Mouse (Mus musculus): ENCODE results near the gene Gm10401.
"Not testable (repeated sequence)": the region's sequence is repeated elsewhere in the genome, so short reads cannot be mapped to it uniquely, and the experiment has no call there.

The Gm10401 gene

DNA sequence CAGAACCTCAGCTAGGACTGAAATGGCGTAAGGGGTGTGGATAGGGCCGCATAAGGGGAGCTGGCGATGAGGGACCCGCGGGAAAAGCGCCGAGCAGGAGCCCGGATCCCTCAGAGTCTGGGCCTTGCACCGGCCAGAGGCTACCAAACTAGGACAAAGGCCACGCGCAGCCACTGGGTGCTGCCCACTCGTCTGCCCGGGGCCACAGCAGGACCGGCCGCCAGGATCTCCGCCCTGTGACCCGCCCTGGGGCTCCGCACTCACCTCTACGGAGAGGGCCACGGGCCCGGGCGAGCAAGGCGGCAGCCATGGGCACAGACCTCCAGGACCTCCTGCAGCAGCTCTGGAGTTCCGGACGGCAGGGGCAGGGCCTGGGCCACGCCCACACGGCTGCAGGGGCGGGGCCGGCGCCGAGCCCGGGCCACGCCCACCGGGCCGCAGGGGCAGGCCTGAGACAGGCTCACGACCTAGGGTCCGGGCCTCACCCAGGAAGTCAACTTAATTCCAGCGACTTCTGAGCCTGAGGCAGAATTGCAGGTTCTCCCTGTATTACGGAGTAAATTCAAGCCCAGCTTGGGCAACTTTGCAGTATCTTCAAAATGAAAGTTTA lies 21.0 kb upstream of the Gm10401 start, which contains the start of gene Acads:
TSS of gene Acads (minus strand) at position 386 of the 610 bp plus-strand sequence.
- peak; percentile 87 for DNase-seq (ENCODE audit: inconsistent ontology term)

DNA sequence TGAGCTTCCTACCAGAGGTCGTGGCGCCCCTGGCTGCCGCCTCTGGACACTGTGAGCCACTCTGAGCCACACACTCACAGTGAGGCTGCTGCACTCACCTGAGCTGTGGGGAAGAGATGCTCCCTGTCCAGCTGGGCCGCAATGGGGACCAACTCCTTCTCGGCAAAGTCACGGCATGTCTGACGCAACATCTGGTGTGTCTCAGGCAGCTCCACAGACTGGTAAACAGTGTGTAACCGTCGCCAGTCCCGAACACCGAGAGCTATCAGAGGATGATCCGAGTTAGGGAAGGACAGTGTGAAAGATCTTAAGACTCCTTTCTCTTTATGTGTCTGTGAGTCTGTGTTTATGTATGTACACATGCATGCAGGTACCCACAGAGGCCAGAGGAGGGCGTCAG lies 19.4 kb upstream of the Gm10401 start:
- no peak for DNase-seq (ENCODE audit: inconsistent ontology term)

DNA sequence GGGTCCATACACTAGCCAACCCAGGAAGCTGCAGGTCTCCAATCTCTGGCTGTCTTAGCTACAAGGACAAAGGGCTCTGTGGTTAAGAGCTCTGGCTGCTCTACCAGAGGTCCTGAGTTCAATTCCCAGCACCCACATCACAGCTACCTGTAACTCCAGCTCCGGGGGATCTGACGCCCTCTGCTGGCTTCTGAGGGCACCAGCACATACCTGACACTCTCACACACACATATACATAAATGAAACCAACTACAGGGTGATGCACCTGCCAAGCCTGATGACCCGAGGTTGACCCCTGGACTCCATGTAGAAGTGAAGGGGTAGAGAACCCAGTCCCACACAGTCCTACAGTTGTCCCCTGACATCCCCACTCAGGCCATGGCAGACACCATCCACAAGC lies 18.3 kb upstream of the Gm10401 start:
- no peak for DNase-seq (ENCODE audit: inconsistent ontology term)

DNA sequence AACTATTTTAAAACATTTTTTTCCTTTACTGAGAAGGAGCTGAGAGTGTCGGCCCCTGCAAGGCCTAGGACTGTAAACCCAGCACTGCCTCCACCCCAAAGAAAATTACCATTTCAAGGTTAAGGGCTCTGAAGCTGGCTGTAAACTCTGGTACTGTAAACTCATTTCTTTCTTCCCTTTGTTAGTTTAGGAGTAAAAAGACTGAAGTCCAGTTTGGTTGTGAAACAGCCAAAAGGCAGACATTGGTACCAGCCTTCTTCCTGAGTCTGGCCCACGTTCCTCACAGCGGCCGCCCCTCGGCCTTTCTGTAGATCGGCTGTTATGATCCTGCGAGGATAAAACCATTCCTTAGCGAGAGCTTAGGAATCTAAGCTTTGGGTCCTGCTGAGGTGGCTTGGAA lies 16.4 kb upstream of the Gm10401 start:
- no peak for DNase-seq (ENCODE audit: inconsistent ontology term)

DNA sequence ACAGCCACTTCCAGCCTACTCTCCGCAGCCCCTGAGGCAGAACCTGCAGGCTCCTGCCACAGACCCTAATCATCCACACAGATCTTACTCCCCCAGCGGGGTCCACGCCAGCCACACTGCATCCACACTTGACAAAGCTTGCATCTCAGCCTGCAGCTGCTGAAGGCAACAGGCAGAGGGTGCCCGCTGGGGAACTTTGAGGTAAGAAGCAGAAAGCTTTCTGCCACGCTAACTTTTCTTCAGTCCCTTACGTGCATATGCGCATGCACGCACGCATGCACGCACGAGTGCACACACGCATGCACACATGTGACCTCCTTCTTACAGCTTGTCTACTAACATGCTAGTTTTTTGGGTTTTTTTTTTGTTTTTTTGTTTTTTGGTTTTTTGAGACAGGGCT lies 15.1 kb upstream of the Gm10401 start:
- no peak for DNase-seq (ENCODE audit: inconsistent ontology term)

DNA sequence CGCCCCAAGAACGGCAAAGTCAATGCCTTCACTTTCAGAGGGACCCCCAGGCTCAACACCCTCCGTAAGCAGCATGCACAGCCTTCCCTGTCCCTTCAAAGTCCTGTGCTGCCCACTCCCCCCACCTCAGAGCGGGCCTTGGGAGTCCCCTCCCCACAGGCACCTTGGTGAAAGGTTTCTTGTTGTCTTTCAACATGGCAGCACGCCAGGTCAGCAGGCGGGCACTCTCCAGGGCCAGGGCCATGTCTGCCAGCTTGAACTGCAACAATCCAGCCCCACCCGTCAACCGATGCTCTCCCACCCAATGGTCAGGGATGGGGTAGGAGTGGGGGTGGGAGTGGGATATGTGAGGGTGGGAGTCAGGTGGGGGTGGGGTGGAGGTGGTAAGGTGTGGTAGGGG lies 13.1 kb upstream of the Gm10401 start:
- no peak for DNase-seq (ENCODE audit: inconsistent ontology term)

GRCm38 (mm10) chr5:115103253-115103652 lies 5.2 kb upstream of the Gm10401 start:
- not testable (repeated sequence) for DNase-seq (ENCODE audit: inconsistent ontology term)

GRCm38 (mm10) chr5:115102231-115102630 lies 4.1 kb upstream of the Gm10401 start:
- no peak for DNase-seq (ENCODE audit: inconsistent ontology term)

DNA sequence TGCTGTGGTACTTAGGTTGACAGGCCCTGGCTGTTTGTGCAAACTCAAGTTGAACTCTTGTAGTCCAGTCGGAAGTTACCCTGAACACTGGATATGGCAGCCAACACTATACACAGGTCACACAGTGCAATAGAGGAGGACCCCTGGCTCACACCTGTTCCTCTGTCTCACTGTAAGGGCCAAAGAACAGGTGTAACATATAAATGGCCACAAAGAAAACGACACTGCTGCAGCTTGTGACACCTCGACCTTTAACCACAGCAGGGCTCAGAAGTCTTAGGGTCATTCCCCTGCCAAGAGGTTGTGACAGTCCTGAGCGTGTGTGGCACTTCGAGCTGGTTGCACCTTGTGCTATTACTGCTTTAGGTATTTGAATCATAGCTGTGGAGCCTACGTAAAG lies 2.4 kb upstream of the Gm10401 start:
- DNase-seq (ENCODE audit: inconsistent ontology term) = no peak

- no peak for DNase-seq (ENCODE audit: inconsistent ontology term)
Observed at GRCm38 (mm10) chr5:115099991-115100390, 1.9 kb upstream of the Gm10401 start.

DNA sequence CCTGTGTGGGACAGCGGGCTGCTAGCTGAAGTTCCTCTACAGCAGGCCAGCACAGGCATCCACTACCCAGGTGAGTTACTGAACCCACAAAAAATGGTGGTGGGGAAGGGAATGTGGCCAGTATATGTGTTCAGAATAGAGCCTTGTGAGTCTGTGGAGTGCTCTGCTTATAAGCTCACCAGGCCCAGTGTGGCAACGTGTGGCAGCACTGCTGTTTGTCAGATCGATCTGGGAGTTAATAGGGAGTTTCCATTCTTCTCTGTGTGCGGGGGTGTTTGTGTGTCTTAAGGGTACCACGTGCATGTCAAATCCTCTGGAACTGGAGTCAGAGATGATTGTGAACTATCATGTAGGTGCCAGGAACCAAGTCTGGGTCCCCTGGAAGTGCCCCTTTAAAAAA lies 1.4 kb upstream of the Gm10401 start:
- no peak for DNase-seq (ENCODE audit: inconsistent ontology term)

DNA sequence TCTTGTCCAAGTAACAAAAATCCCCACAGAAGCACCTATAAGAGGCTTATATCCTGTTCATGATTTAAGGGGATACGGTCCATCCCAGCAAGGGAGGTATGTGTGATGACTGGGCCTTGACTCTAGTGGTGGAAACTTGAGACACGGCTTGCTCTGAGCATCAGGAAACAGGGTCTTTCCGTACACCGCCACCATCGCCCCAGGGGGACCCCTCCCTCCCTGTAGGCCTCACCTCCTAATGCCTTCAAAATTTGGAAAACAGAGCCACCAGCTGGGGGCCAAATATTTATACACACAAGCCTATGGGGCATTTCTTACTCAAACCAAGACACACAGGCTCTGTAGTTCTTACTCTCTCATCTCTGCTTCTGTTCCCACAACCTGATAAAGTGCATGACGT lies 6.3 kb downstream of the Gm10401 start:
- DNase-seq (ENCODE audit: inconsistent ontology term) = no peak

DNA sequence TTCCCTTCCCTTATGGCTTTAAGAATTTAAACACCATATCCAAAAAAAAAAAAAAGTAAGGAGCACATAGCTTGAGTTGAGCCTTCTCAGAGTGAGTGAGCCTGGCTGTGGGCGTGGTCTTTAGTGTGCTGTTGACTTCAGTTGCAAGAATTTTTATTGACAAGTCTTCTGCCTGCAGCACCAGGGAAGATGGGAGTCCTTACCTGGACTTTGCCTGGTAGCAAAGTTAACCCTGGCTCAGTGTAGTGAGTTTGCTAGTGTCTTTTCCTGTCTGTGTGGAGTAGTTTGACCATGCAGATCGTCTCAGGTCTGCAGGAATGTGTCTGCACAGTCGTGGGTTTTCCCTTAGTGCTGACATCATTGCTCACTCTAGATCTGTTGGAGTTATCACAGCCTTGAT lies 7.1 kb downstream of the Gm10401 start:
- no peak for DNase-seq (ENCODE audit: inconsistent ontology term)

DNA sequence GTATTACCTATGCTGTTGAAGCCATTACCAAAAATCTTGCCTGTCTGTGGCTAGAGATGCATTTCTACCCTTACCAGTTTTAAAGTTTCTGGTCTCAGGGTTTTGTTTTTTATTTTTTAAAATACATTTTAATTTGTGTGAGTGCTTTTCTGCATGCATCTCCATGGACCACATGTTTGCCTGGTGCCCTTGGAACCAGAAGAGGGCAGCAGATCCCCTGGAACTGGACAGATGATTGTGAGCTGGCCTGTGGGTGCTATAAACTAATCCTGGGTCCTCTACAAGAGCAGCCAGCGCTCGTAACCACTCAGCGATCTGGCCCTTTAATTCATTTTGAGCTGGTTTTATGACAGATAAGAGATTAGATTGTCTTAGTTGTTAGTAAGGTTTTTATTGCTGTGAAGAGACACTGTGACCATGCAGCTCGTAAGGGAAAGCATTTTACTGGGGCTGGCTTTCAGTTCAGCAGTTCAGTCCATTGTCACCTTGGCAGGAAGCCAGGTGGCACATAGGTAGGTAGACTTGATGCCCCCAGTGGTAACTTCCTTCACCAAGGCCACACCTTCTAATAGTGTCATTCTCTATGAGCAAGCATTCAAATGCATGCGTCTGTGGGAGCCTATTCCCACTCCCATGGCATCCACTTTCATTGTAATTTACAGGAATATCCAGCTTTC lies 8.4 kb downstream of the Gm10401 start:
- no peak for DNase-seq (ENCODE audit: inconsistent ontology term)

GRCm38 (mm10) chr5:115085675-115086074 lies 12.4 kb downstream of the Gm10401 start:
- DNase-seq (ENCODE audit: inconsistent ontology term) = no peak

DNA sequence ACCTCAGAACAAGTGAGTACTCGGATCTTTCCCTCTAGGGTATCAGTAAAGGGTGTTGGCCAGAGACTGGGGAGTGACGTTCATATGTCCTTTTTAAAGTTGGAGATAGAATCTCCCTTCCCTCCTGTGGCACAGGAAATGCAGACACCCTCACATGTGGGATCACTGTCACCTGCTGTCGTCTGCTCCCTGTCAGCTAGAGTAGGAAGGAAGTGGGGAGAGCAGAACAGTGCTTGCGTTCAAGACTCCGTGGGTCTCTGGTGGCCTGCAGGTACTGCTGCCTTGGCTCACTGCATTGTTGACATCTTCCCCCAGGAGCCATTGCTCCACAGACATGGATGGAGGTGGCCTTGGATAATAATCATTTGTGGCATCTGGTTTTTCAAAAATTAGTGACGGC lies 14.6 kb downstream of the Gm10401 start:
- DNase-seq (ENCODE audit: inconsistent ontology term) = no peak

DNA sequence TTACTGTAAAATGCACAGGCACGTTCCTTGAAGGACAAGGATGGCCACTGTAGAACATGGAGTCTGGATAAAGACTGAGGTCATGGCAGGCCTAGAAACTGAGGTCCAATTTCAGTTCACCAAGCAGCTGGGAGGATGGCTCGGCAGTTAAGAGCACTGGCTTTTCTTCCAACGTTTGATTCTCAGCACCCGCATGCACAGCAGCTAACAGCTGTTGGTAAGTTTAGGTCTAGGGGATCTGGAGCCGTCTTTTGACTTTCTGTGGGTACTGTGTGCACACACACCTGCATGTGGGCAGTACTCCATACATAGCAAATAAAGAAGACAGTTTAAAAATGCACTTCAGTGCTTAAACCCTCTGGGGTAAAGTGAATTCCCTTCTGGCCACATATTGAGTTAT lies 16.5 kb downstream of the Gm10401 start:
- DNase-seq (ENCODE audit: inconsistent ontology term) = no peak

GRCm38 (mm10) chr5:115076144-115076901 lies 21.8 kb downstream of the Gm10401 start:
- DNase-seq (ENCODE audit: inconsistent ontology term) = peak; percentile 11

- no peak for DNase-seq (ENCODE audit: inconsistent ontology term)
Observed at GRCm38 (mm10) chr5:115074749-115075148, 23.3 kb downstream of the Gm10401 start.

- not testable (repeated sequence) for DNase-seq (ENCODE audit: inconsistent ontology term)
Observed at GRCm38 (mm10) chr5:115073306-115073705, 24.8 kb downstream of the Gm10401 start.

- DNase-seq (ENCODE audit: inconsistent ontology term) = peak; percentile 66
Observed at GRCm38 (mm10) chr5:115072143-115072542, 26.0 kb downstream of the Gm10401 start.

GRCm38 (mm10) chr5:115071096-115071901 lies 26.8 kb downstream of the Gm10401 start:
- peak; percentile 56 for DNase-seq (ENCODE audit: inconsistent ontology term)
